Mouse (Mus musculus): ENCODE results near the gene Tshz2.
A peak's percentile ranks its signal among the peaks of the same experiment; 100 is the strongest.

Tshz2 gene

GRCm38 (mm10) chr2:169958736-169959573 is 326.1 kb downstream of the Tshz2 start:
- DNase-seq: no peak

- DNase-seq: peak; percentile 41
Measured at GRCm38 (mm10) chr2:169961463-169962230, 328.8 kb downstream of the Tshz2 start.

- DNase-seq: no peak
Measured at GRCm38 (mm10) chr2:169962231-169962600, 329.4 kb downstream of the Tshz2 start.

GRCm38 (mm10) chr2:169962776-169963175 is 330.0 kb downstream of the Tshz2 start:
- DNase-seq: no peak

- no peak for DNase-seq
Measured at GRCm38 (mm10) chr2:169970481-169970880, 337.7 kb downstream of the Tshz2 start.

- DNase-seq: no peak
Measured at GRCm38 (mm10) chr2:169982925-169983324, 350.1 kb downstream of the Tshz2 start.

GRCm38 (mm10) chr2:169987186-169987585 is 354.4 kb downstream of the Tshz2 start:
- no peak for DNase-seq

- no peak for DNase-seq
Measured at GRCm38 (mm10) chr2:169989186-169989585, 356.4 kb downstream of the Tshz2 start.

GRCm38 (mm10) chr2:169990991-169991390 is 358.2 kb downstream of the Tshz2 start:
- no peak for DNase-seq

- no peak for DNase-seq
Measured at GRCm38 (mm10) chr2:169995987-169996386, 363.2 kb downstream of the Tshz2 start.

GRCm38 (mm10) chr2:169996501-169997237 is 363.9 kb downstream of the Tshz2 start:
- DNase-seq: no peak

GRCm38 (mm10) chr2:169997276-169998049 is 364.6 kb downstream of the Tshz2 start:
- DNase-seq: no peak

GRCm38 (mm10) chr2:169998878-169999337 is 366.1 kb downstream of the Tshz2 start:
- DNase-seq: no peak

- DNase-seq: peak; percentile 47
Measured at GRCm38 (mm10) chr2:170002594-170003504, 370.0 kb downstream of the Tshz2 start.

- DNase-seq: no peak
Measured at GRCm38 (mm10) chr2:170003666-170004065, 370.9 kb downstream of the Tshz2 start.

GRCm38 (mm10) chr2:170006829-170007228 is 374.0 kb downstream of the Tshz2 start:
- no peak for DNase-seq

GRCm38 (mm10) chr2:170007426-170007958 is 374.7 kb downstream of the Tshz2 start:
- no peak for DNase-seq

- DNase-seq: no peak
Measured at GRCm38 (mm10) chr2:170009729-170010128, 376.9 kb downstream of the Tshz2 start.

GRCm38 (mm10) chr2:170011858-170012257 is 379.0 kb downstream of the Tshz2 start:
- no peak for DNase-seq

GRCm38 (mm10) chr2:170017302-170017701 is 384.5 kb downstream of the Tshz2 start:
- DNase-seq: no peak

GRCm38 (mm10) chr2:170017926-170018325 is 385.1 kb downstream of the Tshz2 start:
- no peak for DNase-seq

Data from right cerebral cortex, adult 18-20 months (tissue).